Mouse (Mus musculus): Measurements from ENCODE around the gene Bicc1. TPM values are rescaled to one million over a fixed set of nuclear protein-coding genes. Genes with fewer than 3 reads are reported as not detected.

The Bicc1 gene
- polyA plus RNA-seq, 1 experiment from 2014 or later: 40.7 TPM

DNA sequence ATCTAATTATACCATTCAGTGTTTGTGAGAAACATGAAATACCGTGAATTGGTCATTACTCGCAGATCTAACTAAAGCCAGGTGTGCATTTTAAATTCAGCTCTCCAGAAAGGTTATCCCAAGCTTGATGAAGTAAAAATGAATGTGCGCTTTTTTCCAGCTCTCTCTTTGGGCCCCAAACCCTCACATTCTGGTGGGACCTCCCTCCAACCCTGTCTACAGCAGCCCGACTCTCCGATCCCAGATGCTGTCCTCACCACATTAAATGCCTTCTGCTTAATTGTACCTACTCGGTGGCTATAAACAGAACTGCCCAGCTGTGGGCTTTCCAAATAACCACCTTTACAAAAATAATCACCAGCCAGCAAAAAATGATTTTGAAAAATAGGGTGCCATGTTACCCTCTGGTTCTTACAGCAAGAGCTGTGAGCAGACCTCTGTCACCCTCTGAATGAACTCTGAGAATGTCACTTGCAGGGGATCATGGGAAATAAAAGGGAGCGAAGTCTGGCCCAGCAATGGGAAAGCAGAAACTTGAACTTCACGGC lies 64.7 kb downstream of the Bicc1 start:
- no peak for ATAC-seq (ENCODE audit: low FRiP score, low TSS enrichment)
- no peak overlapping the region for H3K27ac ChIP-seq (ENCODE audit: low read depth, low read length)
- 87% methylated on average over 8 of the region's 8 CpGs for WGBS
- no peak overlapping the region for H3K9ac ChIP-seq (ENCODE audit: low read depth, low read length)
- no peaks in the 10 kb centered on the region for H3K27me3 ChIP-seq (ENCODE audit: control insufficient read depth, insufficient read depth, low read length)
- no peaks in the 10 kb centered on the region for H3K4me1 ChIP-seq (ENCODE audit: control insufficient read depth, insufficient read depth, low read length)
- H3K4me2 ChIP-seq (replicated peaks; ENCODE audit: low read depth, low read length): no peak overlapping the region
- no peaks in the 10 kb centered on the region for H3K36me3 ChIP-seq (ENCODE audit: control insufficient read depth, insufficient read depth, low read length)
- no peaks in the 10 kb centered on the region for H3K9me3 ChIP-seq (ENCODE audit: control insufficient read depth, low read length)
- no peak overlapping the region for H3K4me3 ChIP-seq (ENCODE audit: low read length)

DNA sequence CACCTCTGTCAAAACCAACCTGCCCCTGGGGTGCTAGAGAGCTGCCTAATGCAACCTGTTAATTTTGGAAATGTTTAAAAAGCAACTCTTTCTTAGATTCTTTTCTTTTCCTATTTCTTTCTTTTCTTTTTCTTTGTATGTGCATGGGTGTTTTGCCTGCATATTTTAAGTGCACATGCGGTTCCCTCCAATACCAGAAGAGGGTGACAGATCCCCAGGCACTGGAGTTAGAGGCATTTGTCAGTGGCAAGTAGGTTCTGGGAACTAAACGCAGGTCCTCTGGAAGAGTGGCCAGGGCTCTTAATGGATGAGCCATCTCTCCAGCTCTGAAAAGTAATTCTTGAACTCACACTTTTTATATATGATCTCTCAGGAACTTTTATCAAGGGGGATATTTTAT lies 66.2 kb downstream of the Bicc1 start:
- Histone ChIP-seq H3K36me3 (ENCODE audit: control insufficient read depth, insufficient read depth, low read length) (no peaks in the 10 kb centered on the region), H3K4me1 (ENCODE audit: control insufficient read depth, insufficient read depth, low read length) (no peaks in the 10 kb centered on the region), H3K9me3 (ENCODE audit: control insufficient read depth, low read length) (no peaks in the 10 kb centered on the region), H3K4me3 (ENCODE audit: low read length) (no peak overlapping the region), H3K27ac (ENCODE audit: low read depth, low read length) (no peak overlapping the region), H3K27me3 (ENCODE audit: control insufficient read depth, insufficient read depth, low read length) (no peaks in the 10 kb centered on the region), H3K4me2 (replicated peaks; ENCODE audit: low read depth, low read length) (no peak overlapping the region), H3K9ac (ENCODE audit: low read depth, low read length) (no peak overlapping the region)
- WGBS: 86% methylated on average over 2 of the region's 2 CpGs
- ATAC-seq (ENCODE audit: low FRiP score, low TSS enrichment): no peak

DNA sequence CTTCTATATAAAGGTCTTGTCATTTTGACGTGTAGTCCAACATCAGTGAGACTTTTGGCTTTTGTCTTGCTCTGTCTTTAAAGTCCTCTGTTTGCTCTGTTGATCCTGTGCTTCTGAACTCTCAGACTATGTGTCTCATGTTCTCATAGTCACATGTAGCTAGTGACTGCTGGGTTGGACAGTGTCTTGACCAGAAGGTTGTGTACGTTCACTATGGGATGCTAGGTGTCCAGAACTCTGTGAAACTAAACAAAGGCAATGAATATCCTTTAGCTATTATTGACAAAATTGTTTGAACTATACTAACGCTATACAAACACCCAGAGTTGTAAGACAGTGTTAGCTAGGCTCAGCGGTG lies 72.2 kb downstream of the Bicc1 start:
- no peaks in the 10 kb centered on the region for H3K36me3 ChIP-seq (ENCODE audit: control insufficient read depth, insufficient read depth, low read length)
- H3K27ac ChIP-seq (ENCODE audit: low read depth, low read length): no peak overlapping the region
- no peaks in the 10 kb centered on the region for H3K27me3 ChIP-seq (ENCODE audit: control insufficient read depth, insufficient read depth, low read length)
- no peak for ATAC-seq (ENCODE audit: low FRiP score, low TSS enrichment)
- no peak overlapping the region for H3K4me2 ChIP-seq (replicated peaks; ENCODE audit: low read depth, low read length)
- no peak overlapping the region for H3K4me3 ChIP-seq (ENCODE audit: low read length)
- WGBS: 86% methylated on average over 4 of the region's 4 CpGs
- no peak overlapping the region for H3K9ac ChIP-seq (ENCODE audit: low read depth, low read length)
- no peaks in the 10 kb centered on the region for H3K4me1 ChIP-seq (ENCODE audit: control insufficient read depth, insufficient read depth, low read length)
- no peaks in the 10 kb centered on the region for H3K9me3 ChIP-seq (ENCODE audit: control insufficient read depth, low read length)

DNA sequence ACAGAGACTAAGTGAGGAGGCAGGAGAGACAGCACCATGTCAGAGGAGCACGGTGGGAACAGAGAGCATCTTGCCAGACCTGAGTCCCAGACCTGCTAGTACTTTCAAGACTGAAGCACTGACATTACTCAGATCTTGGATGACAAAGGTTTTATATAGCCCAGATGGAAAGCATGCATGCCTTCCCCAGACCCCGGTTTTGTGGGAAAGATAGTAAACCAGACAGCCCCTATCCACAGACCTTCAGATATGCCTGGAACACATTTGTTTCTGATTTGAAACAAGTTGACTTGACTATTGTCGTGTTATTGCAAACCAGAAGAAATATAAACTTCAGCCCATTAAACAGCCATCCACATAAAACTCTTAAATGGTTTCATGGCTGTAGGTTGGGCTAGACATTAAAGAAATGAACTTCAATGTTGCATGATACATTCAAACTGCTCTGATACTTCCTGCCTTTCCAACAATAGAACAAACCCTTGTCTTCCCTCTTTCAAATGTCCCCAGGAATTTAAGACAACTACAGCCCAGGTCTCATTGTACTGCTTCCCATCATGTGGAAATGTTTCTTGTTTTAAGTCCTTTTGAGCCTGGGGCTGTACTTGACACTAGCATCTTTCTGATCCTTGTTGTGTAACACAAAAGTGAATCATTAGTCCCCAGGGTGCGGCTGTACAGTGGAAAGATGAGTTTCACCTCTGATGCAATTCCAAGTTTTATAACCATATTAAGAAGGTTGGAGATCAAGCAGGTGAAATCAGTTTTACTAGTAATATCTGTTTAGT lies 72.7 kb downstream of the Bicc1 start:
- Histone ChIP-seq H3K27me3 (ENCODE audit: control insufficient read depth, insufficient read depth, low read length) (no peaks in the 10 kb centered on the region), H3K27ac (ENCODE audit: low read depth, low read length) (no peak overlapping the region), H3K4me2 (replicated peaks; ENCODE audit: low read depth, low read length) (no peak overlapping the region), H3K9ac (ENCODE audit: low read depth, low read length) (no peak overlapping the region), H3K4me1 (ENCODE audit: control insufficient read depth, insufficient read depth, low read length) (no peaks in the 10 kb centered on the region), H3K9me3 (ENCODE audit: control insufficient read depth, low read length) (no peaks in the 10 kb centered on the region), H3K4me3 (ENCODE audit: low read length) (no peak overlapping the region), H3K36me3 (ENCODE audit: control insufficient read depth, insufficient read depth, low read length) (no peaks in the 10 kb centered on the region)
- 87% methylated on average over 4 of the region's 4 CpGs for WGBS
- ATAC-seq (ENCODE audit: low FRiP score, low TSS enrichment): no peak

DNA sequence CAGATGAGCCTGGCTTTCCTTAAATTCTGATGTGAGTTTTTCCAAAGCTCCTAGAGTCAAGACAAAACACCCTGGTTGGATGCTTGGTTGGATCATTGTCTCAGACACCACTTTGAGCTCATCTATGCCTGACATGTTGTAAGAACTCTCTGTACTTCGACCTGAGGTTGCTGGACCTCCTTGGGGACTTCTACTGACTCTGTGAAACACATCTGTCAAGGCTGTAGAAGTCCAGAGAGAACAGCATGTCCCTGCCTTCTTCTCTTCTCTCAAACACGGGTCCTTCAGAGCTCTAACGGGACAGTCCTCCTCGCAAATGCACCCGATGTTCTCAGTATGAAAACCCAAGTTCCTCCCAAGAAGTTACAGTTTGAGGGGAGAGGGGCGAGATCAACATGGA lies 76.5 kb downstream of the Bicc1 start:
- H3K27me3 ChIP-seq (ENCODE audit: control insufficient read depth, insufficient read depth, low read length): no peaks in the 10 kb centered on the region
- no peak for ATAC-seq (ENCODE audit: low FRiP score, low TSS enrichment)
- 81% methylated on average over 6 of the region's 6 CpGs for WGBS
- no peak overlapping the region for H3K9ac ChIP-seq (ENCODE audit: low read depth, low read length)
- H3K4me2 ChIP-seq (replicated peaks; ENCODE audit: low read depth, low read length): no peak overlapping the region
- H3K36me3 ChIP-seq (ENCODE audit: control insufficient read depth, insufficient read depth, low read length): no peaks in the 10 kb centered on the region
- no peak overlapping the region for H3K27ac ChIP-seq (ENCODE audit: low read depth, low read length)
- H3K4me3 ChIP-seq (ENCODE audit: low read length): no peak overlapping the region
- no peaks in the 10 kb centered on the region for H3K9me3 ChIP-seq (ENCODE audit: control insufficient read depth, low read length)
- no peaks in the 10 kb centered on the region for H3K4me1 ChIP-seq (ENCODE audit: control insufficient read depth, insufficient read depth, low read length)

DNA sequence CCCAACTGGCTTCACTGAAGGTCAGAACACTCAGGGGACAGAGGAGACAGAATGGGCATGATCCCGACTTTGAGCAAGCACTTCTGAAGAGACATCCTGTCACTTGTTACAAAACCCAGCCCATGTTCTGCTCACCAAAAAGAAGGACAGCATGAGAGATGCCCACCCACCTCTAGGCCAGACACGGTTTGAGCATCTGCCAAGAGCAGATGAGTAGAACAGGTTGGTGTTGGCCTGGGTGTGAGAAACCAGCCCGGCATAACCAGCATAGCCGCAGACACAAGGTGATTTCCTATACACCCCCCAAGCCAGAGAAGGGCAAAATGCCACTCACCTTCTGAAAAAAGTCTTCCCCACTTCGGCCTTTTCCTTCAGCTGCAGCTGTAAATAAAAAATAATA lies 80.6 kb downstream of the Bicc1 start:
- H3K4me1 ChIP-seq (ENCODE audit: control insufficient read depth, insufficient read depth, low read length): no peaks in the 10 kb centered on the region
- H3K27ac ChIP-seq (ENCODE audit: low read depth, low read length): no peak overlapping the region
- ATAC-seq (ENCODE audit: low FRiP score, low TSS enrichment): no peak
- no peak overlapping the region for H3K4me3 ChIP-seq (ENCODE audit: low read length)
- H3K9ac ChIP-seq (ENCODE audit: low read depth, low read length): no peak overlapping the region
- H3K9me3 ChIP-seq (ENCODE audit: control insufficient read depth, low read length): no peaks in the 10 kb centered on the region
- H3K4me2 ChIP-seq (replicated peaks; ENCODE audit: low read depth, low read length): no peak overlapping the region
- H3K36me3 ChIP-seq (ENCODE audit: control insufficient read depth, insufficient read depth, low read length): no peaks in the 10 kb centered on the region
- no peaks in the 10 kb centered on the region for H3K27me3 ChIP-seq (ENCODE audit: control insufficient read depth, insufficient read depth, low read length)
- WGBS: 92% methylated on average over 5 of the region's 5 CpGs

DNA sequence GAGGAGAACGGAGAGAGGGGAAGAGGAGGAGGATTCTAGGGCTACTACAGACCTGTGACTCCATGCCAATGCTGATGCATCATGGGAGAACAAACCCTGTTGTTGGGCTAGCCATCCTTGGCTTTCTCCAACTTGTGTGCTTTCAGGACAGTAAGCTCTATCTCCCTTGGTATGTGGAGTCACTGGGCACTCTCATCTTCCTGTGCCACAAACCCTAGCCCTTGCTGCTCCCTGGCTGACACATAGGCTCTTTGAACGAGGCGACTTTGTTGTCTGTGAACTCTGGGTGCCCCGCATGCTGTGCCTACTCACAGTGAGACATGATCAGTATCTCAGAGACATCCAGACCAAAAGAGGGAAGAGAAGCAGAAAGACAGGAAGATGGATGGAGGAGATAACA lies 94.5 kb downstream of the Bicc1 start:
- no peaks in the 10 kb centered on the region for H3K36me3 ChIP-seq (ENCODE audit: control insufficient read depth, insufficient read depth, low read length)
- 60% methylated on average over 4 of the region's 4 CpGs for WGBS

DNA sequence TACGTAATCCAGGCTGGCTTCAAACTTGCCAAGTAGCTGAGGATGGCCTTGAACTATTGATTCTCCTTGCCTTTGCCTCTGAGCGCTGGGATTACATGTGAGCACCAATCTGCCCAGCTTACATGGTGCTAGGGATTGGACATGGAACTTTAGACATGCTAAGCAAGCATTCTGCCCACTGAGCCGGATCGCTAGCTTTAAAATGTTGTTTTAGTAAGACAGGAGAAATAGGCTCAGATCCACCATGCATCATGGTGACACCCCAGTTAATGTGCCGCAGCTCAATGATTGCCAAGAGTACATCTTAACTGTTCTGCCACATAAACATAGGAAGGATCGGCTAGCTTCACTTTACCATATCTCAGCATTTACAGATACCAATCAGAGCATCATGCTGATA lies 94.9 kb downstream of the Bicc1 start:
- Histone ChIP-seq H3K27me3 (ENCODE audit: control insufficient read depth, insufficient read depth, low read length) (no peaks in the 10 kb centered on the region), H3K9ac (ENCODE audit: low read depth, low read length) (no peak overlapping the region), H3K4me1 (ENCODE audit: control insufficient read depth, insufficient read depth, low read length) (peaks cover 5% of the 10 kb centered on the region; the same call in 1 of the 2 replicates), H3K36me3 (ENCODE audit: control insufficient read depth, insufficient read depth, low read length) (no peaks in the 10 kb centered on the region), H3K4me3 (ENCODE audit: low read length) (no peak overlapping the region), H3K4me2 (replicated peaks; ENCODE audit: low read depth, low read length) (no peak overlapping the region), H3K27ac (ENCODE audit: low read depth, low read length) (no peak overlapping the region), H3K9me3 (ENCODE audit: control insufficient read depth, low read length) (no peaks in the 10 kb centered on the region)
- peak; percentile 76 for ATAC-seq (ENCODE audit: low FRiP score, low TSS enrichment)
- 60% methylated on average over 6 of the region's 6 CpGs for WGBS

More for the DNA sequence above, 94.5 kb downstream of the Bicc1 start:
- no peaks in the 10 kb centered on the region for H3K9me3 ChIP-seq (ENCODE audit: control insufficient read depth, low read length)
- no peak overlapping the region for H3K4me2 ChIP-seq (replicated peaks; ENCODE audit: low read depth, low read length)
- no peak overlapping the region for H3K27ac ChIP-seq (ENCODE audit: low read depth, low read length)
- no peaks in the 10 kb centered on the region for H3K27me3 ChIP-seq (ENCODE audit: control insufficient read depth, insufficient read depth, low read length)
- peaks cover 5% of the 10 kb centered on the region; the same call in 1 of the 2 replicates for H3K4me1 ChIP-seq (ENCODE audit: control insufficient read depth, insufficient read depth, low read length)
- no peak overlapping the region for H3K9ac ChIP-seq (ENCODE audit: low read depth, low read length)
- ATAC-seq (ENCODE audit: low FRiP score, low TSS enrichment): peak; percentile 58; the same call in 1 of the 2 replicates
- H3K4me3 ChIP-seq (ENCODE audit: low read length): no peak overlapping the region

DNA sequence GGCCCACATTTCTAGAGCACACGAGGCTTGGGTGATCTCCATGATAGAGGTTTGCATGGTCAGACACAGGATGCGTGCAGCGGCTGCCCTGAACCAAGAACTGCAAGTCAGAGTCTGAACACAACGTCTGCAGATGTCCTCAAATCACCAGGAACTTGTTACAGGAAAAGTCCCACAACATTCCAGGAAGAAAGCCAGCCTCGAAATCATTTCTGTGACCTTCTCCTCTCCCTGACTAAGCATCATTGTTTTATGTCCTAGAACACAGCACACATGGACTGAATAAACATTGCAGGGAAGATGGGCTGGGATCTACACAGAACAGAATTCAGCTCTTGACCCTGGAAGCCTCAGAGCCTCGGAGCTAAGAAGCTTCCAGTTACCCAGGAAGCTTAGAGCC lies 97.3 kb downstream of the Bicc1 start:
- Histone ChIP-seq H3K36me3 (ENCODE audit: control insufficient read depth, insufficient read depth, low read length) (no peaks in the 10 kb centered on the region), H3K27ac (ENCODE audit: low read depth, low read length) (no peak overlapping the region), H3K4me3 (ENCODE audit: low read length) (no peak overlapping the region), H3K9me3 (ENCODE audit: control insufficient read depth, low read length) (no peaks in the 10 kb centered on the region), H3K4me1 (ENCODE audit: control insufficient read depth, insufficient read depth, low read length) (0 out of 2 replicates have a peak, but pooled peaks cover 7% of the 10 kb centered on the region), H3K9ac (ENCODE audit: low read depth, low read length) (no peak overlapping the region), H3K27me3 (ENCODE audit: control insufficient read depth, insufficient read depth, low read length) (no peaks in the 10 kb centered on the region), H3K4me2 (replicated peaks; ENCODE audit: low read depth, low read length) (no peak overlapping the region)
- 54% methylated on average over 6 of the region's 6 CpGs for WGBS
- ATAC-seq (ENCODE audit: low FRiP score, low TSS enrichment): no peak

Data from kidney, embryonic 14.5 days (tissue).